ENCODE assay signal across 28 mouse cellular contexts in genomic region chr2:102895197-102895596, GRCm38 (mm10). TPM values are rescaled to one million over a fixed set of nuclear protein-coding genes. Genes with fewer than 3 reads are reported as not detected.
A peak's percentile ranks its signal among the peaks of the same experiment; 100 is the strongest.
DNase-seq lines count a peak whose midpoint lies in the region; ATAC-seq and TF ChIP-seq lines count a peak whose summit lies in the region.
"Had no signal": no experiment of that assay in that cellular context is flagged by ENCODE, and none has a peak within 500 bp of the region (broad histone marks: within the 10 kb centered on the region; RNA-seq: fewer than 3 reads in every experiment).

No protein-coding gene starts in this region.

- no peak for TF ChIP-seq POLR2A in embryonic fibroblast, embryonic 13.5 days (IDR thresholded peaks at IDR 0.05; ENCODE audit: low read depth, low read length)

- DNase-seq in lung, postnatal 0 days (ENCODE audit: low spot score), result no peak
- DNase-seq in lung, postnatal 25 days (ENCODE audit: low spot score), result no peak
- DNase-seq: adrenal gland, postnatal 25 days; cerebellum, postnatal 10 days; gastrocnemius, postnatal 25 days; kidney, adult 18-20 months; kidney, postnatal 4 days; layer of hippocampus, adult 9-11 months; left cerebral cortex, postnatal 4 days; lung, embryonic 14.5 days; right cerebral cortex, adult 18-20 months; right cerebral cortex, postnatal 4 days; thymus, adult 2 months; thymus, postnatal 4 days had no signal

- no peaks in the 10 kb centered on the region for H3K9me3 ChIP-seq in lung, postnatal 0 days (ENCODE audit: low read length)
- no peaks in the 10 kb centered on the region for H3K9me3 ChIP-seq in intestine, embryonic 16.5 days (ENCODE audit: control insufficient read depth, low read length)
- H3K9me3 ChIP-seq in midbrain, embryonic 16.5 days (replicated peaks; ENCODE audit: control insufficient read depth, low read length, poor library complexity, severe bottlenecking), result no peaks in the 10 kb centered on the region
- H3K9me3 ChIP-seq: embryonic facial prominence, embryonic 12.5 days; forebrain, embryonic 12.5 days; heart, embryonic 13.5 days; hindbrain, embryonic 12.5 days; limb, embryonic 15.5 days; midbrain, embryonic 13.5 days; stomach, embryonic 15.5 days had no signal

- TF ChIP-seq EP300 in lung, postnatal 0 days (IDR thresholded peaks at IDR 0.05), result no peak

- 0 out of 2 replicates have a peak, but pooled peaks cover 3% of the 10 kb centered on the region for H3K4me1 ChIP-seq in lung, postnatal 0 days (ENCODE audit: insufficient read depth, low read depth, low read length)
- H3K4me1 ChIP-seq in embryonic fibroblast, embryonic 13.5 days (ENCODE audit: control insufficient read depth, insufficient read depth, low read length), result peaks cover 44% of the 10 kb centered on the region
- H3K4me1 ChIP-seq in intestine, embryonic 16.5 days (ENCODE audit: control insufficient read depth, insufficient read depth, low read length), result no peaks in the 10 kb centered on the region; the same call in 1 of the 2 replicates
- no peaks in the 10 kb centered on the region for H3K4me1 ChIP-seq in midbrain, embryonic 16.5 days (ENCODE audit: control insufficient read depth, insufficient read depth, low read length)
- H3K4me1 ChIP-seq: embryonic facial prominence, embryonic 12.5 days; forebrain, embryonic 12.5 days; hindbrain, embryonic 12.5 days; midbrain, embryonic 13.5 days had no signal

- H3K4me2 ChIP-seq in lung, postnatal 0 days (replicated peaks; ENCODE audit: low read depth, low read length), result no peak overlapping the region
- H3K4me2 ChIP-seq in intestine, embryonic 16.5 days (ENCODE audit: low read depth, low read length), result no peak overlapping the region
- H3K4me2 ChIP-seq in midbrain, embryonic 16.5 days (ENCODE audit: low read length), result no peak overlapping the region
- H3K4me2 ChIP-seq: embryonic facial prominence, embryonic 12.5 days; forebrain, embryonic 12.5 days; heart, embryonic 13.5 days; hindbrain, embryonic 12.5 days; limb, embryonic 15.5 days; lung, embryonic 14.5 days; midbrain, embryonic 13.5 days; stomach, embryonic 15.5 days had no signal

- H3K27me3 ChIP-seq in lung, postnatal 0 days (replicated peaks; ENCODE audit: insufficient read depth, low read length), result no peaks in the 10 kb centered on the region
- H3K27me3 ChIP-seq in intestine, embryonic 16.5 days (replicated peaks; ENCODE audit: control insufficient read depth, insufficient read depth, low read length), result no peaks in the 10 kb centered on the region
- no peaks in the 10 kb centered on the region for H3K27me3 ChIP-seq in midbrain, embryonic 16.5 days (ENCODE audit: control insufficient read depth, insufficient read depth, low read depth, low read length)
- H3K27me3 ChIP-seq: embryonic facial prominence, embryonic 12.5 days; heart, embryonic 13.5 days; limb, embryonic 15.5 days; midbrain, embryonic 13.5 days; stomach, embryonic 15.5 days had no signal

- H3K9ac ChIP-seq in lung, postnatal 0 days (replicated peaks; ENCODE audit: low read depth), result no peak overlapping the region
- no peak overlapping the region for H3K9ac ChIP-seq in intestine, embryonic 16.5 days (ENCODE audit: low read depth, low read length)
- H3K9ac ChIP-seq in midbrain, embryonic 16.5 days (ENCODE audit: low read depth, low read length), result no peak overlapping the region
- H3K9ac ChIP-seq: embryonic facial prominence, embryonic 12.5 days; forebrain, embryonic 12.5 days; heart, embryonic 13.5 days; hindbrain, embryonic 12.5 days; limb, embryonic 15.5 days; lung, embryonic 14.5 days; midbrain, embryonic 13.5 days; stomach, embryonic 15.5 days had no signal

- WGBS in lung, postnatal 0 days, result 54% methylated on average over 1 of the region's 1 CpGs
- WGBS in intestine, embryonic 16.5 days, result 79% methylated on average over 1 of the region's 1 CpGs
- 71% methylated on average over 1 of the region's 1 CpGs for WGBS in midbrain, embryonic 16.5 days

- no peak for TF ChIP-seq CTCF in lung, postnatal 0 days (IDR thresholded peaks at IDR 0.05)
- TF ChIP-seq CTCF in embryonic fibroblast, embryonic 13.5 days (IDR thresholded peaks at IDR 0.05; ENCODE audit: borderline replicate concordance, insufficient read depth, low read length), result no peak

- H3K36me3 ChIP-seq in lung, postnatal 0 days (ENCODE audit: insufficient read depth, low read length), result no peaks in the 10 kb centered on the region
- no peaks in the 10 kb centered on the region for H3K36me3 ChIP-seq in intestine, embryonic 16.5 days (ENCODE audit: control insufficient read depth, insufficient read depth, low read length)
- no peaks in the 10 kb centered on the region for H3K36me3 ChIP-seq in midbrain, embryonic 16.5 days (ENCODE audit: control insufficient read depth, insufficient read depth, low read length)
- H3K36me3 ChIP-seq: embryonic facial prominence, embryonic 12.5 days; forebrain, embryonic 12.5 days; heart, embryonic 13.5 days; hindbrain, embryonic 12.5 days; limb, embryonic 15.5 days; midbrain, embryonic 13.5 days; stomach, embryonic 15.5 days had no signal

- peak; percentile 13; the same call in 1 of the 2 replicates for ATAC-seq in lung, postnatal 0 days
- ATAC-seq in CD4-positive, CD25-positive, alpha-beta regulatory T cell, adult 4 months, result peak; percentile 22
- no peak; the same call in 1 of the 2 replicates for ATAC-seq in monocyte, adult 5-6 weeks (replicated peaks; ENCODE audit: insufficient number of reproducible peaks, low FRiP score, low TSS enrichment, poor library complexity, severe bottlenecking)
- no peak for ATAC-seq in intestine, embryonic 16.5 days
- no peak for ATAC-seq in midbrain, embryonic 16.5 days
- ATAC-seq: midbrain, embryonic 13.5 days had no signal

- no peak overlapping the region for H3K27ac ChIP-seq in lung, postnatal 0 days (ENCODE audit: low read length)
- peak overlapping the region; percentile 39 for H3K27ac ChIP-seq in embryonic fibroblast, embryonic 13.5 days (ENCODE audit: insufficient read depth, low read length)
- H3K27ac ChIP-seq in intestine, embryonic 16.5 days (ENCODE audit: low read length), result no peak overlapping the region
- no peak overlapping the region for H3K27ac ChIP-seq in midbrain, embryonic 16.5 days (ENCODE audit: low read length)
- H3K27ac ChIP-seq: embryonic facial prominence, embryonic 12.5 days; forebrain, embryonic 12.5 days; heart, embryonic 13.5 days; hindbrain, embryonic 12.5 days; left cerebral cortex, adult 2 months; limb, embryonic 15.5 days; midbrain, embryonic 13.5 days; stomach, embryonic 15.5 days had no signal

- no peak overlapping the region for H3K4me3 ChIP-seq in lung, postnatal 0 days (ENCODE audit: low read depth, low read length)
- H3K4me3 ChIP-seq in embryonic fibroblast, embryonic 13.5 days (ENCODE audit: insufficient read depth, low read length), result no peak overlapping the region
- no peak overlapping the region for H3K4me3 ChIP-seq in intestine, embryonic 16.5 days (ENCODE audit: low read length)
- H3K4me3 ChIP-seq in midbrain, embryonic 16.5 days (ENCODE audit: low read depth, low read length), result no peak overlapping the region
- H3K4me3 ChIP-seq: embryonic facial prominence, embryonic 12.5 days; erythroblast, embryonic 14.5 days; forebrain, embryonic 12.5 days; heart, embryonic 13.5 days; hindbrain, embryonic 12.5 days; left cerebral cortex, adult 2 months; limb, embryonic 15.5 days; midbrain, embryonic 13.5 days; stomach, embryonic 15.5 days had no signal

RNA-seq across cellular contexts. Expression of gene Cd44, which starts 6.3 kb away (rescaled TPM):
- polyA plus RNA-seq in lung, postnatal 0 days (2015; fragmentation: Nextera tagmentation; extraction: Ambion mirVana), result 44.2 and 45.2 TPM in 2 replicates
- polyA plus RNA-seq in CD4-positive, CD25-positive, alpha-beta regulatory T cell, adult 4 months (2017; shearing (Covaris generic)), result 10 to 100 TPM; 77.5 to 92.7 TPM
- 255 and 594 TPM in 2 replicates for polyA plus RNA-seq in embryonic fibroblast, embryonic 13.5 days (2011; ENCODE audit: insufficient read length, low read depth, missing spikeins)
- 371 to 440 TPM (median 391 TPM) in 3 replicates for total RNA-seq in monocyte, adult 5-6 weeks (2017)
- 11.8 and 12.5 TPM in 2 replicates for polyA plus RNA-seq in intestine, embryonic 16.5 days (2015; fragmentation: Nextera tagmentation; extraction: Ambion mirVana)
- polyA plus RNA-seq in midbrain, embryonic 16.5 days (2015; fragmentation: Nextera tagmentation; extraction: Ambion mirVana), result 2.5 TPM in 2 replicates

Comparison
In these comparisons a context has a peak if more than half of its experiments do, and no peak if none do; other contexts are left out.
1. ATAC-seq: peak in lung, postnatal 0 days (single experiment) and CD4-positive, CD25-positive, alpha-beta regulatory T cell, adult 4 months (single experiment); none in monocyte, adult 5-6 weeks (single experiment), intestine, embryonic 16.5 days (single experiment) and midbrain, embryonic 16.5 days (single experiment).